Mouse (Mus musculus): ENCODE measurements around the gene Tgfb2. TPM values are rescaled to one million over a fixed set of nuclear protein-coding genes. Genes with fewer than 3 reads are reported as not detected.
A peak's percentile ranks its signal among the peaks of the same experiment; 100 is the strongest.

The Tgfb2 gene
- total and polyA plus RNA-seq, 3 experiments = 0.12 to 0.19 TPM; not detected in 1

GRCm38 (mm10) chr1:186721846-186722245, 16.1 kb upstream of the Tgfb2 start:
- Histone ChIP-seq H3K9ac (ENCODE audit: control insufficient read depth, low read depth, low read length, poor library complexity, severe bottlenecking) (no peak overlapping the region), H3K4me3 (ENCODE audit: control insufficient read depth in 1 of 2, insufficient read depth in 1 of 2, low read depth in 2 of 2, low read length in 2 of 2) (no peak overlapping the region), H3K4me1 (ENCODE audit: control insufficient read depth in 1 of 2, insufficient read depth in 2 of 2, low read length in 2 of 2) (no peaks in the 10 kb centered on the region), H3K9me3 (replicated peaks; ENCODE audit: insufficient read depth, low read length) (no peaks in the 10 kb centered on the region), H3K36me3 (ENCODE audit: control insufficient read depth in 1 of 2, insufficient read depth in 2 of 2, low read length in 2 of 2) (peaks cover 0 to 10% of the 10 kb centered on the region in 2 experiments; a peak in 2 of 4 replicates), H3K27ac (ENCODE audit: control insufficient read depth, low read depth, low read length) (no peak overlapping the region), H3K79me2 (ENCODE audit: control insufficient read depth, insufficient read depth, low read length, poor library complexity) (peaks cover 14% of the 10 kb centered on the region), H3K27me3 (ENCODE audit: control insufficient read depth in 1 of 2, insufficient read depth in 2 of 2, low read length in 2 of 2) (no peaks in the 10 kb centered on the region)
- TF ChIP-seq TBP (IDR thresholded peaks at IDR 0.05; ENCODE audit: low read depth, low read length) (no peak), EP300 (IDR thresholded peaks at IDR 0.05; ENCODE audit: low read depth in 1 of 2, low read length in 2 of 2) (no peak), TAL1 (IDR thresholded peaks at IDR 0.05; ENCODE audit: low read length) (no peak), ZC3H11A (IDR thresholded peaks at IDR 0.05; ENCODE audit: low read depth, low read length) (peak; percentile 31; the same call in 1 of the 2 replicates), ELF1 (IDR thresholded peaks at IDR 0.05; ENCODE audit: low read depth, low read length) (no peak), POLR2AphosphoS2 (IDR thresholded peaks at IDR 0.05; ENCODE audit: low read length) (no peak), NELFE (IDR thresholded peaks at IDR 0.05; ENCODE audit: low read depth, low read length) (no peak), SMC3 (IDR thresholded peaks at IDR 0.05; ENCODE audit: low read depth, low read length) (peak; percentile 53), RAD21 (IDR thresholded peaks at IDR 0.05; ENCODE audit: low read depth, low read length) (peak; percentile 50), ZKSCAN1 (IDR thresholded peaks at IDR 0.05; ENCODE audit: low read depth, low read length) (no peak), UBTF (IDR thresholded peaks at IDR 0.05; ENCODE audit: borderline replicate concordance, insufficient read depth, low read depth, low read length) (no peak), MYB (IDR thresholded peaks at IDR 0.05; ENCODE audit: low read depth, low read length) (no peak), ZNF384 (IDR thresholded peaks at IDR 0.05; ENCODE audit: low read depth, low read length) (no peak), SIN3A (IDR thresholded peaks at IDR 0.05; ENCODE audit: low read length) (no peak), TCF12 (IDR thresholded peaks at IDR 0.05; ENCODE audit: low read depth, low read length) (no peak), BHLHE40 (IDR thresholded peaks at IDR 0.05; ENCODE audit: borderline replicate concordance, low read depth, low read length) (no peak), MAX (IDR thresholded peaks at IDR 0.05; ENCODE audit: low read length) (peak; percentile 46; the same call in 1 of the 2 replicates), CTCF (IDR thresholded peaks at IDR 0.05 in 2 of 3, conservative IDR thresholded peaks at IDR 0.05 in 1 of 3; ENCODE audit: control insufficient read depth in 1 of 3, insufficient read depth in 1 of 3, low read depth in 2 of 3, low read length in 3 of 3, poor library complexity in 1 of 3, severe bottlenecking in 1 of 3) (peak; percentile 80 to 98 (median 84)), CHD2 (IDR thresholded peaks at IDR 0.05; ENCODE audit: low read length) (no peak), MAFK (IDR thresholded peaks at IDR 0.05; ENCODE audit: borderline replicate concordance, low read depth, low read length) (no peak), MYC (IDR thresholded peaks at IDR 0.05; ENCODE audit: low read depth, low read length) (no peak), NRF1 (IDR thresholded peaks at IDR 0.05; ENCODE audit: insufficient read depth, low read depth, low read length, poor library complexity, severe bottlenecking) (no peak), CHD1 (IDR thresholded peaks at IDR 0.05; ENCODE audit: low read depth, low read length) (no peak), POLR2AphosphoS5 (IDR thresholded peaks at IDR 0.05; ENCODE audit: borderline replicate concordance, low read depth, low read length) (no peak)
- peak; percentile 84 for DNase-seq (ENCODE audit: low read depth, low spot score)

Measured in MEL (cell line).